Mouse (Mus musculus) mature B cell (primary cell): ENCODE results near the gene Tmem205.

Experiments
- in situ Hi-C: fragments of 300-500 bp; cut with MboI; formaldehyde crosslinking; loops from 2 replicates; pipeline ENCODE4 v1.14.3; 2019

The Tmem205 gene

DNA sequence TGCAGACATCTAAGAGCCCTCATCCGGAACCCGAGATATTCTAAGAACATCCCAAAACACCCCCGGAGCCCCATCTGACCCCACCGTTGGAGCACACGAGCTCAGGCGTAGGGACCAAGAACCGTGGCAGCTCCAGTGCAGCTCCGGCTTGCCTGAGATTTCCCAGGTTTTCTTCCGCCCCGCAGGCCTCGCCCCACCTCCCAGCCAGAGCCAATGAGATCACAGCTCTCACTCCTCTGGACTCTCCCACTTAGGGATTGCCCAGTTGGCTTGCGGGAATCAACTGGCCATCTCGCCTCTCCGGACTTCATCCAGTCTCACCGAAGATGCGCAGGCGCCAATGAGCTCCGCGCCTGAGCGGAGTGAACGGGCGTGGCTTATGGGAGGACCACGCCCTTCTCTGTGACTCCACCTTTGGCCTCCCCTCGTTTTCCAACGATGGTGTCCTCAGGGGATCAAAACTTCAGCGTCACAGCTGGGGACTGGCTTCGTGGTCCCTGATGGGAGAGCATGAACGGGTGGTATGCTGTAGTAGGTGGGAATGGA lies at the start of gene Tmem205, which contains the start of gene Ccdc159:
TSS of gene Tmem205 (minus strand) at position 349 of the 546 bp plus-strand sequence.
TSS of gene Ccdc159 (plus strand) at position 264 of the 546 bp plus-strand sequence.
- in situ Hi-C loops = no loop called here

DNA sequence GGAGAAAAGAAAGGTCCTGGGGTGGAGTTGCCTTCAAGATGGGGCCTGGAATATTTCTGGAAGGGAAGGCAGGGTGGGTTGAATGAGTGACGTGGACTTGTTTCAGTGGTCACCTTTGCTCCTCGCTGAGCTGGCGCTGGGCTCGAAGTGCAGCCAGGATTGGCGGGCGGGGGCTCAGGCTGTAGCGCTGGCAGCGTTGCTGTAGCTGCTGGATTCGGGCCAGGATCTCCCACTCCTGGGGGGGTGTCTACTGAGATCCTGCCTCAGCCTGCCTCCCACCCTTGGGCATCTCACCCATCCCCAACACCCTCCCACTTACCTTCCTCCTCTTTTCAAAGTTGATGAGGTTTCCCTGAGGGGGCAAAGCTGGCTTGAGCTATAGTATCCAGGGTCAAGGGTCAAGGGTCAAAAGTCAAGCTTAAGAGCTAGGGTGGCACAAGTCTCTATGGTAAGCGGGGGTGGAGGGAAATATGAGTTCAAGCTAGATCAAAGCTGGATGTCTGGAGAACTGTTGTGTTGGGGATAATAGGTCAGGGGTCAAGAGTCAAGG lies 49.3 kb upstream of the Tmem205 start:
- in situ Hi-C loops = no loop called here

DNA sequence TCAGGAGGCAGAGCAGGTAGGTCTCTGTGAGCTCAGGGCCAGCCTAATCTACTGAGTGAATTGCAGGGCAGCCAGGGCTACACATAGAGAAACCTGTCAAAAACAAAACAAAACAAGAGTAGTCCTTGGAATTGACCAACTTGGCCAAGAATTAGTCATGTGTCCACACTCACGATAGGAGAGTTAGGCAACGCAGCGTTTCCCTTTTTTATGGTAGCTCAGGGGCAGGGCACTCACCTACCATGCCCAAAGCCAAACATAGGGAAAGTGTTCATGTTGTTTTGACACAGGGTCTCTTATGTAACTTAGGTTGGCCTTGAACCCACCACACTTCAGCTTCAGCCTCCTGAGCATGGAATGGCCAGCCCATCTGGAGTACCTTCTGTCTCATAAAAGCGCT lies 41.9 kb upstream of the Tmem205 start:
- in situ Hi-C loops = no loop called here

DNA sequence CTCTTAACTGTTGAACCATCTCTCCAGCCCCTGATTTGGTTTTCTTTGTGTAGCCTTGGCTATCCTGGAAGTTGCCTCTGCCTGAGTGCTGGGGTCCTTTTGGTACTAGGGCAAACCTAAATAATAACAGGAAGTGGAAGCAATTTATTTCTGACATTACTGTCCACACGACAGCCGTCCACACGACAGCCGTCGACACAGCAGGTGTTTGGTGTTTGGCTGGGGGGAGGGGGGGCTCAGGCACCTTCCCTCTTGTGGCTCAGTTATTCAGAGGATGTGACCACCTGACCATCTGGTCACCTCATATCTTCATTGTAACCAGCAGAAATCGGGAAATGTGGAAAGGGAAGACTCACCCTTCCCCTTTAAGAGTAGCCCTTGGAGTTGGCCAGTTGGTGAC lies 41.5 kb upstream of the Tmem205 start:
- in situ Hi-C loops = no loop called here

DNA sequence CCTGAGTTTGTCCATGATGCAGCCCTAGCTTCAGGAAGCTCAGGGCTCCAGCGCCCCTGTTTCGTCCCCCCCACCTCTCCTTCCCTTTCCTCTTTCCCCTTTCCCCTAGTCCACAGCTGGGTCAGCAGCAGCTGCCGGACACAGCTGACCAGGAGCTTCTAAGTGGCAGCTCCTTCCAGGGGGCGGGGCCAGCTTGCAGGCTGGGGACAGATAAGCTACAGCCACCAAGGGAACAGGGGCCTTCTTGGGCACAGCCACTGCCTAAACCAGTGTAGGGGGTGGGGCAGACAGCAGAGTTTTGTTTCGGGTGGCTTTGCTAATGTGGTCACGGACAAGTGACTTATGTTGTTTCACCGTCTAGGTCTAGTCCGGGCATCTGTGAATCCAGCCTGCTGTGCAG lies 36.1 kb upstream of the Tmem205 start, which contains the start of gene Epor:
TSS of gene Epor (minus strand) at position 90 of the 400 bp plus-strand sequence.
- in situ Hi-C loops = no loop called here

DNA sequence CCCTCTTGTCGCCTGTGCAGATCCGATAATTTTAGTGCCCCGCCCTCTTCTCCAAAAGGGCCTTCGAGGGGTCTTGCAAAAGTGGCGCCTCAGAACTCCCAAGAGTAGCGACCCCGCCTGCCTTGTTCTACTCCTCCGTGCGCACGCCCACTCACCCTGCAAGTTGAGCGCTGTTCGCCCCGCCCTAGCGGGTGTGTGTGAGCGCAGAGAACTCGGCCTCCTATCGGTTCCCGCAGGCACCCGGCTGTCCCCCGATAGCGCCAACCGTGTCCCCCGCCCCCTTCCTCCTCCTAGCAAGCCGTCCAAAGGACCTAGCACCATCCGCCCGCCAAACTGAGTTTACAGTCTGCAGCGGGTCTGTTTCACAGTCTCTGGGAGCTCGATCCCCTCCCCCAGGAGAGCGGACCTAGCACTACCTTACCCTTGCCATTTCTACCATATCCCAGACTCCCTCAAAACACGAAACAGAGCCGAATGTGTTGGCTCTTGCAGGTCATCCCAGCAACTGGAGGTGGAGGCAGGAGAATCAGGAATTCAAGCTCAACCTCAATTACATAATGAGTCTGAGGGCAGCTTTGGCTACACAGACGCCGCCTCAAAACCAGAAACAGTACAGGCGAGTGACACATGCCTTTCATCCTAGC lies 35.2 kb upstream of the Tmem205 start:
- in situ Hi-C loops = no loop called here

DNA sequence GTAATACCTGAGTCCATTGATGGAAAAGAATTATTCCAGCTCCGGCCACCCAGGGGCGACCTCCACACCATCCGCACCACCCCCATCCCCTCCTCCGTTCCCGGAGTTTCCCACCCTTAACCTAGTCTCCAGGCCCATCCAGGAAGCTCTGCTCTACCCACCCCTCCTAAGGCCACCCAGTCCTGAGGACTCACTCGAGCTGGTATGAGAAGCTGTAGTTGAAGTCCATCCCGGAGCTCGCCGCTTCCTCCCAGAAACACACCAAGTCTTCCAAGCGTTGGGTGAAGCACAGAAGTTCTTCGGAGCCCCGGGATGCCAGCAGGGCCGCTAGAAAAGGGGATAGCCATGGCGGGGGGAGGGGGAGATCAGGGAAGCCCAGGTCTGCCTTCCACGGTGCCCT lies 34.7 kb upstream of the Tmem205 start:
- in situ Hi-C loops = no loop called here

DNA sequence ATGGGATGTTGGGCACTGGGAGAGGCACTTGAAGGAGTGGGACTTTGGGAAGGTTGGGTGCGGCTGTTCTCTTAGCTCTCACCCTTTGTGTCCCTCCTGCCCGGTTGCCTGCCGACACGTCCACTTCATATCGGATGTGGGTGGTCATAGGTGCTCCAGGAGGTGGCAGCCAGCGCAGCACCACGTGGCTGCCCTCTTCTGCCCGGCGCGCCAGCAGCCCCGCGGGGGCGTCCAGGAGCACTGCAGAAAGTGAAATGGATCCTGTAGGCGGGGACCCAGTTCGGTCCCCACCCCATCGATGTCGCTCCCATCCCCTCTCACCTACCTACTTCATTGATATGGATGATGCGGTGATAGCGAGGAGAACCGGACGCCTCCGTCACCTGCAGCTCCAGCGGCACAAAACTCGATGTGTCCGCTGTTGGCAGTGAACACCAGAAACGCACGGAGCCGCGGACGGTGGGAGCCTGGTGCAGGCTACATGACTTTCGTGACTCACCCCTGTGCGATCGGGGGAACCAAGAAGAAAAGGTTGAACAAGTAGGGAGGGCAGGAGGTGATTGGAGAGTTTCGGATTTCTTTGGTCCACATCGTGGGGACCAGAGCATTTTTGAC lies 34.1 kb upstream of the Tmem205 start:
- in situ Hi-C loops = no loop called here

DNA sequence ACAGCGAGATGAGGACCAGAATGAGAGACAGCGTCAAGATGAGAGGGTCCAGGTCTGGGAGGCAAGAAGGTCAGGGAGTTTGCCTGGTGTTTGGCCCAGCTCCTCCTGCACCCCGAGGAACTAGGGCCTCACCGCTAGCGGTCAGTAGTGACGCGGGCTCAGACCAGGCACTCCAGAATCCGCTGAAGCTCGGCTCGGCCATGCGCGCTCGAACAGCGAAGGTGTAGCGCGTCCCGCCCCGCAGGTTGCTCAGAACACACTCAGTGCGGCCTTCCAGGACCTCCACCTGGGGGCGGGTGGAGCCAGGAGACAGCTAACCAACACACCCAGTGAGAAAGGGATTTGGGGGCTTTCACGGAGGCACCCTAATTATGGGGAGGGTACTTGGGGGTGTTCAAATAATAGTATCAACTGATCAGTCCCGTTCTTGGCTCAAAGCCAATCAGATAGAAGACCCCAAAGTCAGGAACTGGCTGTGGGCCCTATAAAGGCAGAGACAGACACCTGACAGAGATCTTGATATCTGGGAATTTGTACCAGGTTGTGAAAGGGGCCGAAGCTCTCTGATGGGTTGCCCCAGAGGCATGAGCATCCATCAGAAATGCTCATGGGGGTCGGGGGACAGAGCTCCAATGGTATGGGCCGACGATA lies 33.3 kb upstream of the Tmem205 start:
- in situ Hi-C loops = no loop called here

DNA sequence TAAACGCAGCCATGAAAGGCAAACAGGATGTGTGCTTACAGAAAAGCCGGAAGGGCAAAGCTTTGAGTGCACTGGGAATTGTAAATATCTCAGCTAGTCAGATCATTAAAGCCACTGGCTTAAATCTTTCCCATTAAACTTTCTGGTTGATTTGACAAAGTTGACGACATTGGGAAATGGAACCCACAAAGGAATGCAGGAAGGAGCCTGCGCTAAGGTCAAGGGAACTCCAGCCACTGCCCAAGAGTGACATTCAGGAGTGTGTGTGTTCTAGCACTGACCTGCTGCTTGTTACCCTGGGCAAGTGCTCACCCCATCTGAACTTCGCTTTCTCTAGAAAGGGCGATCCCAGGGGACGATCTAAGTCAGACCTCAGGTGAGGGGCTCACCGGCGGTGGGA lies 32.8 kb upstream of the Tmem205 start:
- in situ Hi-C loops = no loop called here

DNA sequence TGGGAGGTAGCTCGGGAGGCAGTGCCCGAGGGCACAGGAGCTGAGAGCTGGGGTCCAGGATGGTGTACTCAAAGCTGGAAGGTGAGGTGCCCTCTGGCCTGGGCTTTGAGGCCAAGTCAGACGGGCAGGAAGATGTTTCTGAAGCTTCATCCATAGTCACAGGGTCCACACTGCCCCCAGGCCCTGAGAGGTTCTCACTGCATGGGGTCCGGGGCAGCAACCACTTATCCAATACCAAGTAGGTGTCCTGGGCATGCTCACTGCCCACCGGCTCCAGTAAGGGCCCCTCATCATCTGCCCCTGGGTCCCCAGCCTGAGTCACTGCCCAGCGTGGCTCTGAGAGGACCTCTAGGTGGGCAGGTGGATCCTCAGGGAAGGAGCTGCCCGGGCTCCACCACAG lies 31.9 kb upstream of the Tmem205 start:
- in situ Hi-C loops = no loop called here

DNA sequence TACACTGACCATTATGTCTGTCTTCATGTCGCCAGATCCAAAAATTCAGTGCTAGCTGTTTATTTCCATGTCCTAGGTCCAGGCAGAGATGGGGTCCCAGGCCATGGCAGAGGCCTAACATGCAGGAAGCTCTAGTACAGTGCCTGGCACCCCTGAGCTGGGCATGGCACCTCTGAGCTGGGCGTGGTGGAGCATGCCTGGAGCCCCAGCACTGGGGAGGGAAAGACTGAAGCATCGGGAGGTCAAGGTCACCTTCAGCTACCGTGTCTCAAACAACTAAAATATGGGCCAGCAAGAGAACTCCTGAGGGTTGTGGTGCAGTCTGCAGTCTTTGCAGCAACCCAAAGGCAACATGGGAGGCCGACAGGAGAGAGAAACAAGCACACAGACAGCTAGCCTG lies 31.0 kb upstream of the Tmem205 start:
- in situ Hi-C loops = no loop called here

DNA sequence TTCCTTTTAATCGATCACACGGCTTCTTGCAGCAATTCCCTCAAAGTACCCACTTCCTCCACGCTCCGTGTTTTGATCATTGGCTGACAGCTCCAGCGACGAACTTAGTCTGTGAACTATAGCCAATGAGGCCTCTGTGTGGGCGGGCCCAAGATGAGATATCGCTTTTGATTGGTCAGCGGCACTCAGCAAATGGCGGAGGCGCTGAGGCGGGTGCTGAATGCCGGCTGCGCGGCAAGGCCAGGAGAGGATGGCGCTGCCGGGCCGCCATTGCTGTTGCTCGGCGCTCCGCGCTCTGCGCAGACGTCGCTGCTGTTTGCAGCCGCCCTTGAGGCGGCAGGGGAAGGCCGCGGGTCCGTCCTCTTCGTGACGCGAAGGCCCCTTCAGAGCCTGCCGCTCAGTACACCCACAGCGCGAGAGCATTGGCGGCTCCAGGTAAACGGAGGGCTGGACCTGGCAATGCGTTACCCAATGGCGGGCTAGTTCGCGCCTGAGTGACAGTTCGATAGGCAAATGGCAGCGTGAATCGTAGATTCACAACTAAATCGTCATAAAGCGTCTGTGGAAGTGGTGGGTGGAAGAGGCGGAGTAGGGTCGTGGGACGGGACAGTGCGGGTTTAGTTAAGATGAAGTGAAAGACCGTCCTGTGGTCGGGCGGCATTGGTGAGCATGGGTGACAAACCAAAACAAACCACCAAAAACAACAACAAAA lies 28.4 kb upstream of the Tmem205 start, which contains the start of gene Swsap1:
TSS of gene Swsap1 (plus strand) at position 186 of the 712 bp plus-strand sequence.
- in situ Hi-C loops = no loop called here

DNA sequence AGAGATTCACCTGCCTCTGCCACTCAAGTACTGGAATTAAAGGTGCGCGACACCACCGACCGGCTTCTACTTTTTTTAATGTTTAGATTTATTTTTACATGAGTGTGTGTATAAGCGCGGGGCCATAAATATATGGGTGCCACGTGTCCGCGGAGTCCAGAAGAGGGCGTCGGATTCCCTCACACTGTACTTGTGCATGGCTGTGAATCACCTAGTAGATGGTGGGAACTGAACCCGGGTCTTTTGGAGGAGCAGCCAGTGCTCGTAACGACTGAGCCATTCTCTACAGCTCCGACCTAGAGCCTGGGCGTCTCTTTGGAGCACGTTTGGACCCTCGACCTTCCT lies 27.8 kb upstream of the Tmem205 start:
- in situ Hi-C loops = no loop called here

DNA sequence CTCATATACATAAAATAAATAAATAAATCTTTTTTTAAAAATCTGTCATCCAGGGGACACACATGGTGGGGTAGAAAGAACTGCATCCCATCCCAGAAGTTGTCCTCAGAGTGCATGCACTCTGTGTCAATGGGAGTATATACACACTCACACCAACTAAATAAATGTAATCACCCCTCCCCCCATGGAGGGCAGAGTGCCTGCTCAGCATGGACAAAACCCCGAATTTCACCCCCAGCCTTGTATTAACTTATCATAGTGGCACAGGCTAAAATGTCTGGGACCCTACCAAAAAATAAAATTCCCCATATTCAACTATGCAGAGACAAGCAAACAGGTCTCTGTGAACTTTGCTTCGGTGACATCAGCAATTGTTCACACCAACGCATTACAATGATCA lies 27.3 kb upstream of the Tmem205 start:
- in situ Hi-C loops = no loop called here

DNA sequence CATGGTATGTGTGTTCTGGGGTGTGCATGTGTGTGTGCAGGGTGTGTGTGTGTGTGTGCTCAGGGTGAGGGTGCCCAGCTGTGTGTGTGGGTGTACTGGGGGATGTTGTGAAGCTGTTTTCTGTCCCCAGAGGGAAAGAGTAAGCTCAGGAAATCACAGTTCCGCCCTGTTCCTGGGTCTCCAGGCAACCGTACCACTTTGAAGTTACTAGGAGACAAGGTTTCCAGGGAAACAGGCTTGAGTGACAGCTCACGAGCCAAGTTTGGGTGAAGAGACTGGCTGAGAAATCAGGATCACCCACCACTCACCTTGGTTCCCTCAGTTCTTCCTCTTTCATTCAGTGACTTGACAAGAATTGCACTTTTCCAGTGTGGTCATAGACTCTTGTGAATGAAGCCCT lies 26.2 kb upstream of the Tmem205 start:
- in situ Hi-C loops = no loop called here

DNA sequence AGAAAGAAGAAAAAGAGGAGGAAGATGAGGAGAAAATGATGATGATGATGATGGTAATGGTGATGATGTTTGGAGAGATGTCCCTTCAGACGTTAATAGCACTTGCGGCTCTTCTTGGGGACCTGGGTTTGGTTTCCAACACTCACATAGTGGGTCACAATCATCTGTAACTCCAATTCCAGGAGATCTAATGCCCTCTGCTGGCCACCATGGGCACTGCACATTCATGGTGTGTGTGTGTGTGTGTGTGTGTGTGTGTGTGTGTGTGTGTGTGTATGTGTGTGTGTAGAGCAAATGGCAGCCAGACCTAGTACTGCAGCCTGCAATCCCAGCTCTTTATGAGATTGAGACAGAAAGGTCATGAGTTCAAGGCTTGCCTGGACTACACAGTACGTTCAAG lies 24.6 kb upstream of the Tmem205 start:
- in situ Hi-C loops = no loop called here

DNA sequence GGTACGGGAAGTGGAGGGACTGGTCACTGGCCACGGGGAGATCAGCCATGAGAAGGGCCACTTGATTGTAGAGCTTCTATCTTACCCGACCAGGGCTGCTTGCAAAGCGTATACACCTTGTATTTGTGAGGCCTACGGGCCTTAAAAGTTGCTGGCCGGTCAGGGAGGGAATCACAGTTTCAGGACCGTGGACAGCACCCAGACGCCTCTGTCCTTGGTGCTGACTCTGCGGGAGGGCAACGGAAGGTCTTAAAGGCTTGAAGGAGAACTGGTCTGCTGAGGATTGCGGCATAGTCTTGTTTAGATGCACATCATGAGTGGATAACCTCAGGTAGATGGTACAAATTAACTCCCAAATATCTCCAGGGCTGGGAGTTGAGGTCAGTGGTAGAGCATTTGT lies 23.0 kb upstream of the Tmem205 start:
- in situ Hi-C loops = no loop called here

DNA sequence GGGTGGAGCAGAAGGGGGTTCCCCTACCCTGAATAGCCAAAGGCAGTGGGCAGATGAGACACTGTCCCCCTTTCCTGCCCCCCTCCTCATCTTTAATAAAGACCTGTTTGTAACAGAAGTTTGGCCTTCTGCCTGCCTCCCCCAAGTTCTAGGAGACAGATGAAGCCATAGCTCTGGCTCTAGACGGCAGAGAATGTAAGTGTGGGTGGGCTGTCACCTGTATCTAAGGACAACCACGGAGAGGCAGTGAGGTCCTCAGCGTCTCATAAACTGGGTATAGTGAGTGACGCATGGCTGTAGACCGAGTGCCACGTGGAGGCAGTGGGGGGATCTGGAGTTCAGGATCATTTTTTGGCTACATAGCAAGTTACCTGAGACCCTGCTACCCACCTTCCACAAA lies 21.4 kb upstream of the Tmem205 start:
- in situ Hi-C loops = no loop called here

DNA sequence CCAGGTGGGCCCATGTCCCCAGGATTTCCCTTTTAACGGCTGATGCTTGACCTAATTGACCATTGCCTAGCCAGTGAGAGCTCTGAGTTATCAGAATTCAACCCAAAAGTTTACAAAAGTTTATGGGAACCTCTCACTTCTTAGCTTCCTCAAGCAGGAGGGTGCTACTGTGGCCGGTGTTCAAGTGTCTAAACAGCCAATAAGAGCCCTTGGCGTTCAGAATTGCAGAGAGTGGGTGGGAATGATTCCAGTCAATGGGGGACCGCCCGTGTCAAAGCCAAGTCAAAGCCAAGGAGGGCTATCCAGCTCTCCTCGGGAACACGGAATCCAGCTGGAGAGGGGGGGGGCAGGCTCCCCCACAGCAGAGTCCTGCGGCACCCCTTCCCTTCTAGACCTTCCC lies 20.8 kb upstream of the Tmem205 start:
- in situ Hi-C loops = no loop called here

DNA sequence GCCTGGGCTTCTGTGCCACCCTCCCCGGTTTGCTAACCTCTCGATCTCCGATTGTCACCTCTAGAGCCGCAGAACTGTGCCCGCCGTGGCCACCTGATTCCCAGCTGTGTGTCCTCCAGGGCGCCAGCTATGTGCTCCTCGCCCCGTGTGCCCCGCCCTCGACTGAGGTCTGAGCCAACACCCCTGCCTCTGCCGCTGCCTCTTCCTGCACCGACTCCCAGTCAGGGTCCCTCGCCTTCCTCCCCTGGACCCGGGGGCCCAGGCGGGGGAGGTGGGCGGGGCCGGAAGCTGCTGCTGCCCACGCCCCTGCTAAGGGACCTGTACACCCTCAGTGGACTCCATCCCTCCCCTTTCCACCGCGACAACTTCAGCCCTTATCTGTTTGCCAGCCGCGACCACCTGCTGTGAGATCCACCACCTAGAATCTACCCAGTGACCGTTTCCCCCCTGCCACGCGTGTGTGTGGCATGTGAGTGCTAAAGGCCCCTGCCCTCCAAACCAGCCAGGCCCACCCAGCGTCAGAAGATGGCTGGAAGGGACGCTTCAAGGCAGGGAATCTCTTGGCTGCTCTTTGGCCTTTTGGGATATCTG lies 20.3 kb upstream of the Tmem205 start:
- in situ Hi-C loops = no loop called here

DNA sequence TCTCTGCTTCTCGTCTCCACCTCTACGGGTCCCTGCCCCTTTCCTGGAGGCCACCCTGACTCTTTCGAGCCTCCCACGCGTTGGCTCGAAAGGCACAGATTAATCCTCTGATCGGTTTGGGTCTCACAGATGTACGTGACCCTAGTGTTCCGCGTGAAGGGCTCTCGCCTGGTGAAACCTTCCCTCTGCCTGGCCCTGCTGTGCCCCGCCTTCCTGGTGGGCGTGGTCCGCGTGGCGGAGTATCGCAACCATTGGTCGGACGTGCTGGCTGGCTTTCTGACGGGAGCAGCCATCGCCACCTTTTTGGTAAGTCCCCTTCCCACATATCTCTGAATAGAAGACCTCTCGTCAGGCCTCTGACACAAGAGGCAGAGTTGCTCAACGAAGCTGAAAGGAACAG lies 16.9 kb upstream of the Tmem205 start:
- in situ Hi-C loops = no loop called here
